Mouse (Mus musculus) olfactory bulb, adult 2 months (tissue): ENCODE data around the gene Etl4.

ENCODE experiments used
- CTCF ChIP-seq: fragments of 200-500 bp; IDR thresholded peaks from 2 replicates; pipeline ENCODE4 v1.5.1; 2012; ENCODE audit warnings: low read depth, mild to moderate bottlenecking, low read length, moderate library complexity; ENCODE audit not compliant: insufficient read depth
- POLR2A ChIP-seq: fragments of 200-500 bp; IDR thresholded peaks from 2 replicates; pipeline ENCODE4 v1.6.1; 2012; ENCODE audit warnings: mild to moderate bottlenecking, low read depth, low read length, moderate library complexity; ENCODE audit not compliant: insufficient read depth

GRCm38 (mm10) chr2:19933836-19934235 lies 24.3 kb downstream of the Etl4 start:
- TF ChIP-seq CTCF, result no peak
- no peak for TF ChIP-seq POLR2A
